Mouse (Mus musculus): ENCODE measurements around the gene Mcfd2. TPM values are rescaled to one million over a fixed set of nuclear protein-coding genes. Genes with fewer than 3 reads are reported as not detected.

Gene Mcfd2
- total RNA-seq (2012; rRNA removed): 39.1 and 42.5 TPM in 2 replicates
- 39.1 and 41.9 TPM in 2 replicates for total RNA-seq (2014; rRNA removed)
- 24.7 and 26.0 TPM in 2 replicates for polyA plus RNA-seq (2012; ENCODE audit: insufficient read length, low read depth)

- Histone ChIP-seq H3K79me2 (replicated peaks; ENCODE audit: control insufficient read depth, extremely low read depth, insufficient read depth, poor library complexity, severe bottlenecking) (peaks cover 2% of the 10 kb centered on the region; the same call in 1 of the 2 replicates), H3K4me1 (ENCODE audit: control insufficient read depth in 1 of 2, insufficient read depth in 2 of 2) (peaks cover 9 to 20% of the 10 kb centered on the region in 2 experiments), H3K9me3 (replicated peaks; ENCODE audit: low read length) (no peaks in the 10 kb centered on the region), H3K4me3 (replicated peaks in 1 of 3; ENCODE audit: low read depth in 2 of 3, low read length in 2 of 3, poor library complexity in 1 of 3) (peak within 1 kb of the TSS; percentile 95 to 99 (median 98)), H3K9ac (ENCODE audit: insufficient read depth, low read depth) (peak within 1 kb of the TSS; percentile 93), H3K36me3 (replicated peaks in 1 of 2; ENCODE audit: control insufficient read depth in 1 of 2, insufficient read depth in 1 of 2, low read length in 1 of 2) (peaks cover 2 to 29% of the 10 kb centered on the region in 2 experiments), H3K4me2 (ENCODE audit: insufficient read depth, low read depth, poor library complexity, severe bottlenecking) (peak within 1 kb of the TSS; percentile 68), H3K27me3 (replicated peaks) (peaks cover 16% of the 10 kb centered on the region), H3K27ac (ENCODE audit: insufficient read depth, low read depth) (no peak within 1 kb of the TSS)
- dilution Hi-C loops (cut with MboI; ENCODE audit: extremely low pct_ligation_motif_present, extremely low pct_unique_long_range_greater_than_20kb, low sequenced_read_pairs) (no loop called here), in situ Hi-C loops (cut with MboI; ENCODE audit: low pct_ligation_motif_present, low pct_unique_long_range_greater_than_20kb, low sequenced_read_pairs) (no loop called here)
- peak; percentile 92 for DNase-seq (ENCODE audit: extremely low read depth)
- TF ChIP-seq PAX5 (IDR thresholded peaks at IDR 0.05; ENCODE audit: low read length) (no peak), BHLHE40 (IDR thresholded peaks at IDR 0.05; ENCODE audit: low read depth, low read length) (peak; percentile 58; the same call in 1 of the 2 replicates), NRF1 (IDR thresholded peaks at IDR 0.05; ENCODE audit: low read depth, low read length) (peak; percentile 91), JUND (conservative IDR thresholded peaks at IDR 0.05; ENCODE audit: low read depth, low read length) (no peak), NELFE (IDR thresholded peaks at IDR 0.05; ENCODE audit: low read depth, low read length) (peak; percentile 75), IRF4 (IDR thresholded peaks at IDR 0.05; ENCODE audit: low read depth, low read length) (peak; percentile 36; the same call in 1 of the 2 replicates), POLR2A (IDR thresholded peaks at IDR 0.05; ENCODE audit: low read depth, low read length) (peak; percentile 83), MYC (IDR thresholded peaks at IDR 0.05; ENCODE audit: low read depth, low read length) (0 out of 2 replicates have a peak, but pooled peaks have one; percentile 57), ZKSCAN1 (IDR thresholded peaks at IDR 0.05; ENCODE audit: borderline replicate concordance, low read depth, low read length) (no peak), UBTF (IDR thresholded peaks at IDR 0.05; ENCODE audit: low read depth, low read length) (peak; percentile 44; the same call in 1 of the 2 replicates), GABPA (IDR thresholded peaks at IDR 0.05; ENCODE audit: insufficient replicate concordance, low read depth, low read length) (no peak), CHD2 (IDR thresholded peaks at IDR 0.05; ENCODE audit: low read length) (no peak), SIN3A (IDR thresholded peaks at IDR 0.05; ENCODE audit: low read length) (peak; percentile 79), HCFC1 (IDR thresholded peaks at IDR 0.05; ENCODE audit: low read depth, low read length) (peak; percentile 69), USF1 (IDR thresholded peaks at IDR 0.05; ENCODE audit: low read depth, low read length) (peak; percentile 65), ELF1 (IDR thresholded peaks at IDR 0.05; ENCODE audit: low read depth, low read length) (peak; percentile 57; the same call in 1 of the 2 replicates), TCF12 (IDR thresholded peaks at IDR 0.05; ENCODE audit: low read depth, low read length) (peak; percentile 60; the same call in 1 of the 2 replicates), CHD1 (IDR thresholded peaks at IDR 0.05; ENCODE audit: low read depth, low read length) (no peak), TBP (conservative IDR thresholded peaks at IDR 0.05; ENCODE audit: low read depth, low read length) (no peak), SMC3 (IDR thresholded peaks at IDR 0.05; ENCODE audit: low read depth, low read length) (no peak), E2F4 (IDR thresholded peaks at IDR 0.05; ENCODE audit: insufficient replicate concordance, low read depth, low read length) (no peak), CTCF (conservative IDR thresholded peaks at IDR 0.05 in 1 of 2, IDR thresholded peaks at IDR 0.05 in 1 of 2; ENCODE audit: low read depth in 2 of 2, low read length in 2 of 2) (no peak), MEF2A (IDR thresholded peaks at IDR 0.05; ENCODE audit: borderline replicate concordance, low read depth, low read length) (peak; percentile 55; the same call in 1 of the 2 replicates), EP300 (IDR thresholded peaks at IDR 0.05; ENCODE audit: low read length) (no peak), POLR2AphosphoS2 (IDR thresholded peaks at IDR 0.05; ENCODE audit: low read depth, low read length) (no peak), MAX (IDR thresholded peaks at IDR 0.05; ENCODE audit: low read length) (peak; percentile 89), MXI1 (IDR thresholded peaks at IDR 0.05; ENCODE audit: low read depth, low read length) (peak; percentile 96), MAZ (IDR thresholded peaks at IDR 0.05; ENCODE audit: low read depth, low read length) (peak; percentile 68; the same call in 1 of the 2 replicates), KAT2A (IDR thresholded peaks at IDR 0.05; ENCODE audit: insufficient replicate concordance, low read length) (peak; percentile 57; the same call in 1 of the 2 replicates), JUN (IDR thresholded peaks at IDR 0.05; ENCODE audit: insufficient read depth, low read depth, low read length) (no peak), ZMIZ1 (IDR thresholded peaks at IDR 0.05; ENCODE audit: low read depth, low read length) (peak; percentile 74)
Observed at GRCm38 (mm10) chr17:87265792-87266186, at the start of gene Mcfd2. Gene Mcfd2 (minus strand): TSS chr17:87265935.
